Comparison of ENCODE assay signal across 2 mouse cellular contexts in genomic region chr3:87113881-87114280, GRCm38 (mm10).
A peak's percentile ranks its signal among the peaks of the same experiment; 100 is the strongest.
DNase-seq lines count a peak whose midpoint lies in the region; ATAC-seq lines count a peak whose summit lies in the region.
"Not testable (repeated sequence)": the region's sequence is repeated elsewhere in the genome, so short reads cannot be mapped to it uniquely, and the experiment has no call there.

No protein-coding gene starts in this region.

- not testable (repeated sequence) for H3K9me3 ChIP-seq in heart, embryonic 13.5 days

- not testable (repeated sequence) for ATAC-seq in heart, embryonic 13.5 days (ENCODE audit: extremely low read depth, insufficient number of reproducible peaks, low FRiP score, low TSS enrichment)

- H3K27ac ChIP-seq in heart, embryonic 13.5 days (replicated peaks): 0 out of 2 replicates have a peak overlapping the region, but pooled peaks have one; percentile 20

- peaks cover 66% of the 10 kb centered on the region for H3K4me1 ChIP-seq in heart, embryonic 13.5 days

- H3K27me3 ChIP-seq in heart, embryonic 13.5 days (replicated peaks): not testable (repeated sequence)

- not testable (repeated sequence) for H3K4me3 ChIP-seq in heart, embryonic 13.5 days

- not testable (repeated sequence) for H3K4me2 ChIP-seq in heart, embryonic 13.5 days

- peak; percentile 92 for DNase-seq in heart, adult 11 months

- H3K36me3 ChIP-seq in heart, embryonic 13.5 days: peaks cover 12% of the 10 kb centered on the region; the same call in 1 of the 2 replicates

- H3K9ac ChIP-seq in heart, embryonic 13.5 days: not testable (repeated sequence)

- 32% methylated on average over 1 of the region's 1 CpGs for WGBS in heart, embryonic 13.5 days
